Mouse (Mus musculus) lung, embryonic 15.5 days (tissue): ENCODE measurements around the gene Pacs2. TPM values are rescaled to one million over a fixed set of nuclear protein-coding genes. Genes with fewer than 3 reads are reported as not detected.

ENCODE experiments used
- ATAC-seq: fragments of 200-750 bp; cut with Nextera tagmentation; 2 replicates; pipeline ENCODE4 v1.8.0; 2017; ENCODE audit warnings: moderate number of reproducible peaks, borderline replicate concordance; ENCODE audit not compliant: low FRiP score, low TSS enrichment; ENCODE audit errors: extremely low read depth
- H3K27ac ChIP-seq: fragments of 300-500 bp; sonication (generic); 2 replicates; pipeline ENCODE4 v1.5.1; 2015; ENCODE audit warnings: moderate library complexity, mild to moderate bottlenecking, inconsistent platforms
- H3K27me3 ChIP-seq: fragments of 300-500 bp; sonication (generic); 2 replicates; pipeline ENCODE4 v1.6.1; 2015; ENCODE audit warnings: inconsistent platforms
- H3K36me3 ChIP-seq: fragments of 300-500 bp; sonication (generic); 2 replicates; pipeline ENCODE4 v1.6.1; 2015; ENCODE audit warnings: inconsistent platforms
- H3K4me1 ChIP-seq: fragments of 300-500 bp; sonication (generic); 2 replicates; pipeline ENCODE4 v1.6.1; 2015; ENCODE audit warnings: inconsistent platforms
- H3K4me2 ChIP-seq: fragments of 300-500 bp; sonication (generic); 2 replicates; pipeline ENCODE4 v1.6.1; 2015; ENCODE audit warnings: inconsistent platforms, mild to moderate bottlenecking, moderate library complexity
- H3K4me3 ChIP-seq: fragments of 300-500 bp; sonication (generic); 2 replicates; pipeline ENCODE4 v1.5.1; 2015; ENCODE audit warnings: mild to moderate bottlenecking, inconsistent platforms
- H3K9ac ChIP-seq: fragments of 300-500 bp; sonication (generic); 2 replicates; pipeline ENCODE4 v1.6.1; 2015; ENCODE audit warnings: inconsistent platforms
- H3K9me3 ChIP-seq: fragments of 300-500 bp; sonication (generic); 2 replicates; pipeline ENCODE4 v1.6.1; 2016; ENCODE audit warnings: inconsistent platforms
- WGBS: fragments of 180-500 bp; shearing (Covaris S2); methylation state at CpG from one replicate; pipeline ENCODE4 v1.1.7; 2015; 5-methylcytosine and 5-hydroxymethylcytosine counted together
- polyA plus RNA-seq: library from polyadenylated mRNA; unstranded; fragments of >200 nt; fragmentation: Nextera tagmentation; extraction: Ambion mirVana; gene quantifications from 2 replicates; pipeline ENCODE4 v1.2.1, GENCODE M21; 2015

Gene Pacs2
- polyA plus RNA-seq, 1 experiment from 2014 or later = 13.2 TPM

DNA sequence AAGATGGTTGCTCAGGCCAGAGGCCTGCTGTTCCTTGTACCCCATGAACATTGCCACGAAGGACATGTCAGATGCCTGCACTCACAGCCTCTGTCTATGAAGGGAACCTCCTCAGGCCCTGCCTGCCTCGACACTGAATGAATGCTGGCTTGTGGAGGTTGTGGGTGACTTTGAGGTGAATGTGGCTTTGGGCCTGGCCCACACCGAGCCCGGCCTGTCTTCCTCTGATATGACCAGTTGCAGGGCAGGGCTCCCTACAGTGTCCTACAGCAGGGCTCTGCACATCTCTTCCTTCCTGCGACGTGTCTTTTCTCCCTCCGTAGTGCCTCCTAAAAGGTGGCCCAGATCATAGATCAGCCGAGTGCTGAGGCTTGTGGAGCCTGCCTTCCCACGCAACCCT, 16.7 kb downstream of the Pacs2 start:
- 81% methylated on average over 9 of the region's 9 CpGs for WGBS
- no peaks in the 10 kb centered on the region for H3K27me3 ChIP-seq
- no peak overlapping the region for H3K27ac ChIP-seq
- no peak overlapping the region for H3K4me3 ChIP-seq
- H3K4me2 ChIP-seq = no peak overlapping the region
- H3K4me1 ChIP-seq = no peaks in the 10 kb centered on the region
- H3K9me3 ChIP-seq = no peaks in the 10 kb centered on the region
- no peaks in the 10 kb centered on the region for H3K36me3 ChIP-seq
- H3K9ac ChIP-seq = no peak overlapping the region
- no peak for ATAC-seq

- H3K9me3 ChIP-seq = no peaks in the 10 kb centered on the region
- H3K4me1 ChIP-seq = no peaks in the 10 kb centered on the region
Observed at GRCm38 (mm10) chr12:113031441-113031840, 17.1 kb downstream of the Pacs2 start.

DNA sequence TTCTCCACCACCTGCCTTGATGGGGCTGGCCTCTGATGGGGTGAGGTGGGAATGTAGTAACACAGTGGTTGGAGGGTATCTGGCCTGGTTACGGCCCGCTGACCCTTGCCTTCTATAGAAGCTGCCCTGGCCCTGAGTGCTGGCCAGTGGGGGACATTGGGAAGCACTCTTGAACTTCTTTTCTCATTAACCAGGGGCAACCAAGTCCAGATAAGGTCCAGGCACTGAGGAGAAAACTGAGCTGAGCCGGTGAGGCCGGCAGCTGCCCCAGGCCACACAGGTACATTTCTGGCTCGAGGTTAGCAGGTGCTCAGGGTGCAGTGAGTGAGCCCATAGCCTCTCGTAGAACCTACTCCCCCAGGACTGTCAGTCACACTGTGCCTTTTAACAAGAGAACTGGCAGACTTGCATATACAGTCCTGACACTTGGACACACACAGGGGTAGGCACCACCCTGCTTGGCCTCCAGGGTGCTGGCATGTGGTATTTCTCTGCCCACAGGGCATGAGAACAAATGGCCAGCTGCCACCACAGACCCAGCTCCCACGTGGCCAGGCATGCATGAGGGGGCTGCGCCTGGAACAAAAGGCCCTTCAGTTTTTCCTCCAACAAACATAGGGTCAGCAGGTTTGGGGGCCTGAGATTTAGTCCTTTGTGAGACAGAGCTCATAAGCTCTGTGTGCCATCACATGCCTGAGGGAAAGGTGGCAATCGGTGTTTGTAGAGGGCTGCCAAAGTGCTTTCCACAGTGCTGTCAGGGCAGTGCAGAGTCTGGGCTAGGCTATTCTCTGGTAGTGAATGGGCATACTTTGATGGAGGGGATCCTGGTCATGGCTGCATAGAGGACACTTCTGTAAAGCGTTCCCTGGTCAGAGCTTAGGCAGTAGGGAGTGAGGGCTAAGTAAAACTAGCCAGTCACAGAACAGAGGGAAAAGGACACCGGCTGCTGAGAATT, 18.3 kb downstream of the Pacs2 start:
- Histone ChIP-seq H3K4me3 (no peak overlapping the region), H3K4me1 (no peaks in the 10 kb centered on the region), H3K4me2 (no peak overlapping the region), H3K9me3 (no peaks in the 10 kb centered on the region), H3K27me3 (no peaks in the 10 kb centered on the region), H3K9ac (no peak overlapping the region), H3K27ac (no peak overlapping the region), H3K36me3 (no peaks in the 10 kb centered on the region)
- 69% methylated on average over 11 of the region's 11 CpGs for WGBS
- ATAC-seq = peak; percentile 8; the same call in 1 of the 2 replicates

More at GRCm38 (mm10) chr12:113031441-113031840, 17.1 kb downstream of the Pacs2 start:
- no peaks in the 10 kb centered on the region for H3K27me3 ChIP-seq
- H3K27ac ChIP-seq = no peak overlapping the region
- H3K9ac ChIP-seq = no peak overlapping the region
- 82% methylated on average over 6 of the region's 6 CpGs for WGBS
- H3K4me3 ChIP-seq = no peak overlapping the region
- no peak for ATAC-seq
- no peak overlapping the region for H3K4me2 ChIP-seq
- H3K36me3 ChIP-seq = no peaks in the 10 kb centered on the region

GRCm38 (mm10) chr12:113035093-113035492, 20.8 kb downstream of the Pacs2 start:
- WGBS = 59% methylated on average over 2 of the region's 2 CpGs
- no peak for ATAC-seq
- no peak overlapping the region for H3K27ac ChIP-seq
- H3K4me1 ChIP-seq = no peaks in the 10 kb centered on the region
- no peaks in the 10 kb centered on the region for H3K9me3 ChIP-seq
- H3K4me2 ChIP-seq = no peak overlapping the region
- H3K9ac ChIP-seq = no peak overlapping the region
- H3K4me3 ChIP-seq = no peak overlapping the region
- no peaks in the 10 kb centered on the region for H3K36me3 ChIP-seq
- H3K27me3 ChIP-seq = no peaks in the 10 kb centered on the region

- 79% methylated on average over 4 of the region's 4 CpGs for WGBS
- Histone ChIP-seq H3K4me2 (no peak overlapping the region), H3K27me3 (no peaks in the 10 kb centered on the region), H3K9me3 (no peaks in the 10 kb centered on the region), H3K9ac (no peak overlapping the region), H3K36me3 (no peaks in the 10 kb centered on the region), H3K4me3 (no peak overlapping the region), H3K4me1 (peaks cover 11% of the 10 kb centered on the region), H3K27ac (no peak overlapping the region)
- ATAC-seq = no peak
Observed at GRCm38 (mm10) chr12:113036996-113037395, 22.7 kb downstream of the Pacs2 start.

- Histone ChIP-seq H3K27ac (no peak overlapping the region), H3K4me2 (no peak overlapping the region), H3K4me1 (peaks cover 11% of the 10 kb centered on the region), H3K4me3 (no peak overlapping the region), H3K36me3 (no peaks in the 10 kb centered on the region), H3K9ac (no peak overlapping the region), H3K27me3 (no peaks in the 10 kb centered on the region), H3K9me3 (no peaks in the 10 kb centered on the region)
- 77% methylated on average over 4 of the region's 4 CpGs for WGBS
- no peak for ATAC-seq
Observed at GRCm38 (mm10) chr12:113038414-113038813, 24.1 kb downstream of the Pacs2 start.

GRCm38 (mm10) chr12:113041481-113042439, 27.5 kb downstream of the Pacs2 start:
- H3K4me2 ChIP-seq = no peak overlapping the region
- no peaks in the 10 kb centered on the region for H3K27me3 ChIP-seq
- 53% methylated on average over 15 of the region's 15 CpGs for WGBS
- H3K27ac ChIP-seq = no peak overlapping the region
- H3K9me3 ChIP-seq = no peaks in the 10 kb centered on the region
- 0 out of 2 replicates have a peak, but pooled peaks cover 7% of the 10 kb centered on the region for H3K36me3 ChIP-seq
- no peak overlapping the region for H3K4me3 ChIP-seq
- ATAC-seq = no peak
- H3K9ac ChIP-seq = no peak overlapping the region
- peaks cover 11% of the 10 kb centered on the region for H3K4me1 ChIP-seq

DNA sequence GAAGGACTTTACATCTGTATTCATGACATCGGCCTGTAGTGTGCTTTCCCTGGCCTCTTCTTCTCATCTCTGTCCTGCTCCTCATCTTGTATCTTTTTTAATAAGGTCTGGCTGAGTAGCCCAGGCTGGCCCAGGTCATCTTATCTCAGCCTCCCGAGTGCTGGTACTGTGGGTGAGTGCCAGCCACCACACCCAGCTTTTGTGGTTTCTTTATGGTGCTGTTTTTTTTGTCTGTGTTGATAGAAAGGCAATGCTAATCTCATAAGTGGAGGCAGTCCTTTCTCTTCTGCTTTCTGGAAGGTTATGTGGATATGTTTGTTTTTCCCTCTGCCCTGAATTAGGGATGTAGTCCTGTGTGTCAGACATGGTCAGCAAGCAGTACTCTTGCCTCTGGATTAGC, 28.2 kb downstream of the Pacs2 start:
- 76% methylated on average over 2 of the region's 2 CpGs for WGBS
- Histone ChIP-seq H3K4me3 (no peak overlapping the region), H3K4me1 (peaks cover 11% of the 10 kb centered on the region), H3K4me2 (no peak overlapping the region), H3K36me3 (0 out of 2 replicates have a peak, but pooled peaks cover 7% of the 10 kb centered on the region), H3K27ac (no peak overlapping the region), H3K9me3 (no peaks in the 10 kb centered on the region), H3K27me3 (no peaks in the 10 kb centered on the region), H3K9ac (no peak overlapping the region)
- no peak for ATAC-seq

DNA sequence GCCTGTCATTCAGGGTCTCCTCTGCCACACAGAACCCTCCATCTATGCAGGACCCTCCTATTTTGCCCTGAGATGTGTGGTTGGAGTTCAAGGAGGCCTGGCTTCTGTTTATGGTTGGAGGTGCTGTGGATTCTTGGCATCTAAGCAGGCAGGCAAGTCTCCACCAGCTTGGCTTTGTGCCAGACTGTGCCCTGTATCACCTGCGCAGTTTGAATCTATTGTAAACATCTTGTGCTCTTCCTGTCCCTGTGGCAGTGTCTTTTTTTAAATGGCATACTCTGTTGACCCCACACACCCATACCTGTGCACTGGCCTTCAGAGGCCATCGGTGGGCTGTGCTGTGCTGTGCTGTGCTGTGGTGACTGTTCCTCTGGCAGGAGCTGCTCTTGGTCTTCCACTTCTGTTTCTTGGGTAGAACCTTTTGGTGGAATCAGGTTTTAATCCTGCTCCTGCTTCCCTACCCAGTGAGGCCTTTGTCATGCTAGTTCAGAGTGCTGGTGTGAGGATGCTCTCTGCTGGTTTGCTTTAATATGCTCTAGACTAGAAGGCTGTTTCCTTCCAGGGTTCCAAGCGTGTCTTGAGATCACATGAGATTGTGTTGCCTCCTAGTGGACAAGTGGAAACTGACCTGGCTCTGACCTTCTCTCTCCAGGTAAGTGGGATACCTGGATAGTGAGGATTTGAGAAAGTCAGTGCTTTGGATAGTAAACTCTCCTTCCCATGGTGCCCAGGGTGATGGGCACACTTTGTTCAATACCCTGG, 30.8 kb downstream of the Pacs2 start:
- Histone ChIP-seq H3K4me1 (peaks cover 11% of the 10 kb centered on the region), H3K4me2 (no peak overlapping the region), H3K27ac (no peak overlapping the region), H3K4me3 (no peak overlapping the region), H3K36me3 (peaks cover 13% of the 10 kb centered on the region; the same call in 1 of the 2 replicates), H3K27me3 (no peaks in the 10 kb centered on the region), H3K9ac (no peak overlapping the region), H3K9me3 (no peaks in the 10 kb centered on the region)
- WGBS = 73% methylated on average over 3 of the region's 3 CpGs
- ATAC-seq = no peak

- Histone ChIP-seq H3K36me3 (peaks cover 17% of the 10 kb centered on the region; the same call in 1 of the 2 replicates), H3K4me2 (no peak overlapping the region), H3K9ac (no peak overlapping the region), H3K4me1 (peaks cover 10% of the 10 kb centered on the region), H3K4me3 (no peak overlapping the region), H3K27ac (no peak overlapping the region), H3K27me3 (no peaks in the 10 kb centered on the region), H3K9me3 (no peaks in the 10 kb centered on the region)
- 78% methylated on average over 15 of the region's 15 CpGs for WGBS
- no peak for ATAC-seq
Observed at GRCm38 (mm10) chr12:113046861-113047260, 32.6 kb downstream of the Pacs2 start.

GRCm38 (mm10) chr12:113048103-113048502, 33.8 kb downstream of the Pacs2 start:
- Histone ChIP-seq H3K4me2 (no peak overlapping the region), H3K36me3 (peaks cover 22% of the 10 kb centered on the region; the same call in 1 of the 2 replicates), H3K9me3 (no peaks in the 10 kb centered on the region), H3K27me3 (no peaks in the 10 kb centered on the region), H3K27ac (no peak overlapping the region), H3K9ac (no peak overlapping the region), H3K4me3 (no peak overlapping the region), H3K4me1 (peaks cover 10% of the 10 kb centered on the region)
- WGBS = 84% methylated on average over 5 of the region's 5 CpGs
- ATAC-seq = no peak
